Mouse (Mus musculus) bone marrow macrophage, adult 2 months (primary cell): ENCODE results near the gene Grm4. TPM values are rescaled to one million over a fixed set of nuclear protein-coding genes. Genes with fewer than 3 reads are reported as not detected.

Experiments
- H3K27ac ChIP-seq: 2 replicates; pipeline ENCODE4 v1.5.1; 2012; ENCODE audit warnings: low read depth, low read length; ENCODE audit not compliant: insufficient read depth
- H3K4me1 ChIP-seq: 2 replicates; pipeline ENCODE4 v1.6.1; 2012; ENCODE audit warnings: low read length; ENCODE audit not compliant: control insufficient read depth, insufficient read depth
- H3K4me3 ChIP-seq: 2 replicates; pipeline ENCODE4 v1.5.1; 2012; ENCODE audit warnings: mild to moderate bottlenecking, low read length, moderate library complexity; ENCODE audit not compliant: insufficient read depth
- CTCF ChIP-seq: IDR thresholded peaks from 2 replicates; pipeline ENCODE4 v1.5.1; 2012; ENCODE audit warnings: low read depth, mild to moderate bottlenecking, low read length, moderate library complexity
- POLR2A ChIP-seq: IDR thresholded peaks from 2 replicates; pipeline ENCODE4 v1.6.1; 2012; ENCODE audit warnings: mild to moderate bottlenecking, low read depth, low read length, borderline replicate concordance
- polyA plus RNA-seq: library from polyadenylated mRNA; stranded (reverse); fragments of >200 nt; gene quantifications from 2 replicates; pipeline ENCODE4 v1.2.4, GENCODE M21; 2012; ENCODE audit not compliant: missing spikeins, insufficient read depth, insufficient read length

Grm4 gene
- polyA plus RNA-seq, 1 experiment, result not detected

- TF ChIP-seq CTCF, result 0 out of 2 replicates have a peak, but pooled peaks have one; percentile 5
- TF ChIP-seq POLR2A, result no peak
- no peaks in the 10 kb centered on the region for H3K4me1 ChIP-seq
- no peak overlapping the region for H3K4me3 ChIP-seq
- H3K27ac ChIP-seq, result no peak overlapping the region
Measured at GRCm38 (mm10) chr17:27513916-27514762, 7.1 kb downstream of the Grm4 start.

- Histone ChIP-seq H3K4me1 (no peaks in the 10 kb centered on the region), H3K4me3 (0 out of 2 replicates have a peak overlapping the region, but pooled peaks have one; percentile 22), H3K27ac (no peak overlapping the region)
- TF ChIP-seq POLR2A (no peak), CTCF (no peak)
Measured at GRCm38 (mm10) chr17:27513279-27513915, 7.8 kb downstream of the Grm4 start.

GRCm38 (mm10) chr17:27512619-27513161, 8.5 kb downstream of the Grm4 start:
- peak overlapping the region; percentile 22; the same call in 1 of the 2 replicates for H3K4me3 ChIP-seq
- TF ChIP-seq CTCF (no peak), POLR2A (no peak)
- H3K27ac ChIP-seq, result no peak overlapping the region
- no peaks in the 10 kb centered on the region for H3K4me1 ChIP-seq

- Histone ChIP-seq H3K27ac (no peak overlapping the region), H3K4me3 (no peak overlapping the region), H3K4me1 (no peaks in the 10 kb centered on the region)
- TF ChIP-seq CTCF (no peak), POLR2A (no peak)
Measured at GRCm38 (mm10) chr17:27511865-27512618, 9.2 kb downstream of the Grm4 start.

GRCm38 (mm10) chr17:27511125-27511735, 10.0 kb downstream of the Grm4 start:
- H3K4me1 ChIP-seq, result no peaks in the 10 kb centered on the region
- H3K27ac ChIP-seq, result no peak overlapping the region
- TF ChIP-seq CTCF (no peak), POLR2A (no peak)
- H3K4me3 ChIP-seq, result no peak overlapping the region

GRCm38 (mm10) chr17:27510258-27511124, 10.7 kb downstream of the Grm4 start:
- no peaks in the 10 kb centered on the region for H3K4me1 ChIP-seq
- TF ChIP-seq CTCF (no peak), POLR2A (no peak)
- H3K27ac ChIP-seq, result no peak overlapping the region
- H3K4me3 ChIP-seq, result no peak overlapping the region

- Histone ChIP-seq H3K27ac (no peak overlapping the region), H3K4me1 (no peaks in the 10 kb centered on the region), H3K4me3 (no peak overlapping the region)
- TF ChIP-seq POLR2A (no peak), CTCF (no peak)
Measured at GRCm38 (mm10) chr17:27509056-27509455, 12.1 kb downstream of the Grm4 start.

- no peak for TF ChIP-seq CTCF
- no peak for TF ChIP-seq POLR2A
- Histone ChIP-seq H3K4me3 (no peak overlapping the region), H3K4me1 (no peaks in the 10 kb centered on the region), H3K27ac (no peak overlapping the region)
Measured at GRCm38 (mm10) chr17:27508513-27508912, 12.7 kb downstream of the Grm4 start.

GRCm38 (mm10) chr17:27508002-27508401, 13.2 kb downstream of the Grm4 start:
- Histone ChIP-seq H3K27ac (no peak overlapping the region), H3K4me1 (no peaks in the 10 kb centered on the region), H3K4me3 (no peak overlapping the region)
- TF ChIP-seq CTCF, result no peak
- TF ChIP-seq POLR2A, result no peak
